Mouse (Mus musculus) layer of hippocampus, adult 2 months (tissue): ENCODE measurements around the gene Cpeb4. TPM values are rescaled to one million over a fixed set of nuclear protein-coding genes. Genes with fewer than 3 reads are reported as not detected.
"Not testable (repeated sequence)": the region's sequence is repeated elsewhere in the genome, so short reads cannot be mapped to it uniquely, and the experiment has no call there.

Experiments
- DNase-seq, 2 experiments: peaks; one replicate each; pipeline ENCODE4 v3.0.0; 2022; ENCODE audit warnings: low spot score in 2 of 2
- H3K27ac ChIP-seq: fragments of 200-600 bp; 2 replicates; pipeline ENCODE4 v1.8.1; 2022
- H3K4me3 ChIP-seq: fragments of 200-600 bp; 2 replicates; pipeline ENCODE4 v1.8.1; 2022; ENCODE audit warnings: mild to moderate bottlenecking
- CTCF ChIP-seq: fragments of 200-600 bp; conservative IDR thresholded peaks from 2 replicates; pipeline ENCODE4 v1.8.1; 2022; ENCODE audit warnings: antibody characterized with exemption, mild to moderate bottlenecking, moderate library complexity
- total RNA-seq, 2 experiments: library from RNA; stranded (reverse); gene quantifications; 2 replicates each; pipeline ENCODE4 v1.2.3; 2021

Gene Cpeb4
- total RNA-seq, 2 experiments from 2014 or later, result 153 to 156 TPM

DNA sequence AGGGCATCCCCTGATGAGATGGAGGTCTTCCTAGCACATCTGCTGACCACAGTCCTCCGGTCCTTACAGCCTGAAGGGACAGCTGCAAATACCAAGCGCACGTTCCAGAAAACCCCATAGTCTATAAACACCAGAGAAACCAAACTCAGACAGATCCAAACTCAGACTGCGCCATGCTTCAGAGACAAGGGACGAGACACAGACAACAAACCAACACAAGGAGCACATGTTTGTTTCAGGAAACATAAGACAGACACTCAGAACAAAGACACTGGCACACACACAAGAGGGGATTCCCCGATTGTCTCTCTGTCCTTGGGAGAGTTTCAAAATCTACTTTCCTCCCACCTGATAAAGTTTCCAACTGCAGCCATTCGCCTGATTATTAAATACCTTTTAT lies 109.8 kb downstream of the Cpeb4 start:
- Histone ChIP-seq H3K4me3 (no peak overlapping the region), H3K27ac (no peak overlapping the region)
- TF ChIP-seq CTCF, result no peak
- DNase-seq, result no peak

GRCm38 (mm10) chr11:31982247-31982943 lies 110.4 kb downstream of the Cpeb4 start:
- H3K4me3 ChIP-seq, DNase-seq, H3K27ac ChIP-seq: not testable (repeated sequence)

- TF ChIP-seq CTCF, result no peak
- Histone ChIP-seq H3K27ac (no peak overlapping the region), H3K4me3 (no peak overlapping the region)
- DNase-seq, result no peak
These were observed 111.2 kb downstream of the Cpeb4 start for GRCm38 (mm10) chr11:31983249-31983648.

DNA sequence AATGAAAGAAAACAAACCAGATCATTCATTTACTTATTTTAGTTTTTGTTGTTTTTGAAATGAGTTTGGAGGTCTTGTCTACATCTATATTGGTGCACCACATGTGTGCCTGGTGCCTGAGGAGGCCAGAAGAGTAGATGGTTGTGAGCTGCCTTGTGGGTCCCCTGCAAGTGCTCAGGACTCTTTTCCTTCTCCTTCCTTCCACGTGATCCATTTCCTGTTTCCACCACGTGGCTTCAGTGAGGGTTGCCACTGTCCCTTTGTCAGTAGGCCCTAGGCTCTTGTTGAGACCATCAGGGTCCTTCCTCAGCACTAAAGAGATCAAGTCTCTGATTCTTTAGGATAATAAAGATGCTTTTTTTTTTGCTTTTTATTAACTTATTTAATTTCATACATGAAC lies 112.8 kb downstream of the Cpeb4 start:
- Histone ChIP-seq H3K27ac (no peak overlapping the region), H3K4me3 (no peak overlapping the region)
- DNase-seq, result no peak
- TF ChIP-seq CTCF, result no peak

Other genes with a start within 250 kb of the Cpeb4 start
- 100 to 1,000 TPM in 1 of 2 experiments, 10 to 100 TPM in 1; 97.1 to 101 TPM for gene Bod1, start 200.3 kb upstream of the Cpeb4 start, total RNA-seq
- gene 4930524B15Rik, start 93.4 kb downstream of the Cpeb4 start, total RNA-seq, result not detected
- 100 to 1,000 TPM; 662 to 700 TPM for gene Nsg2, start 128.3 kb downstream of the Cpeb4 start, total RNA-seq